21 mouse cellular contexts compared by ENCODE assay signal in the genomic region with DNA sequence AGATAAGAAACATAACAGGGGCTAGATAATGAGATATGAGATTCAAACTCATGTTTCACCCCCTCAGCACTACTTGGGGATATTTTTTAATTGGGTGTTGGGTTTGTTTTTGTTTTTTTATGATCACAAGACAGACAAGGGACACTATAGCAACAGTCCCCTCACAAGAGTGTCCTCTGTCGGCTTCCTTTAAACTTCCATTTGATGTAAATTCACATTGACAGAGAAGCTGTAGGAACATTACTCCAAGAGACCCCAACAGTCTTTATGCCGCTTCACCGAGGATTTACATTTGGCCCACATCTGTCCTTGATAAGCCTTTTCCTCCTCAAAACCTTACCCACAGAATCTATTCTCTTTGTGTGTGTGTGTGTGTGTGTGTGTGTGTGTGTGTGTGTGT. TPM values are rescaled to one million over a fixed set of nuclear protein-coding genes. Genes with fewer than 3 reads are reported as not detected.
DNase-seq lines count a peak whose midpoint lies in the region; ATAC-seq and TF ChIP-seq lines count a peak whose summit lies in the region.
"Had no signal": no experiment of that assay in that cellular context is flagged by ENCODE, and none has a peak within 500 bp of the region (broad histone marks: within the 10 kb centered on the region; RNA-seq: fewer than 3 reads in every experiment).

No protein-coding gene starts in this region.

- no peaks in the 10 kb centered on the region for H3K27me3 ChIP-seq in midbrain, embryonic 11.5 days (ENCODE audit: control insufficient read depth, insufficient read depth, low read length)
- no peaks in the 10 kb centered on the region for H3K27me3 ChIP-seq in midbrain, embryonic 13.5 days
- H3K27me3 ChIP-seq in hindbrain, postnatal 0 days (ENCODE audit: insufficient read depth, low read length), result no peaks in the 10 kb centered on the region
- H3K27me3 ChIP-seq: CH12.LX; embryonic facial prominence, embryonic 12.5 days; forebrain, embryonic 13.5 days; forebrain, embryonic 15.5 days; Patski had no signal

- no peaks in the 10 kb centered on the region for H3K36me3 ChIP-seq in midbrain, embryonic 11.5 days (ENCODE audit: control insufficient read depth, insufficient read depth, low read length)
- no peaks in the 10 kb centered on the region for H3K36me3 ChIP-seq in midbrain, embryonic 13.5 days
- H3K36me3 ChIP-seq in hindbrain, postnatal 0 days (ENCODE audit: insufficient read depth, low read length), result no peaks in the 10 kb centered on the region
- H3K36me3 ChIP-seq: embryonic facial prominence, embryonic 10.5 days; embryonic facial prominence, embryonic 12.5 days; forebrain, embryonic 15.5 days had no signal

- H3K4me2 ChIP-seq in midbrain, embryonic 11.5 days, result no peak overlapping the region
- H3K4me2 ChIP-seq in midbrain, embryonic 13.5 days (replicated peaks), result no peak overlapping the region
- H3K4me2 ChIP-seq in hindbrain, postnatal 0 days (ENCODE audit: low read depth, low read length), result no peak overlapping the region

- no peak for ATAC-seq in midbrain, embryonic 11.5 days (ENCODE audit: low FRiP score)
- no peak for ATAC-seq in midbrain, embryonic 13.5 days
- no peak for ATAC-seq in hindbrain, postnatal 0 days
- ATAC-seq: CD4-positive, CD25-positive, alpha-beta regulatory T cell, adult 4 months had no signal

- H3K9me3 ChIP-seq in midbrain, embryonic 11.5 days (ENCODE audit: control insufficient read depth, low read length), result no peaks in the 10 kb centered on the region
- H3K9me3 ChIP-seq in midbrain, embryonic 13.5 days, result no peaks in the 10 kb centered on the region
- H3K9me3 ChIP-seq in hindbrain, postnatal 0 days (ENCODE audit: low read length), result no peaks in the 10 kb centered on the region
- H3K9me3 ChIP-seq: embryonic facial prominence, embryonic 10.5 days; embryonic facial prominence, embryonic 12.5 days; forebrain, embryonic 13.5 days; forebrain, embryonic 15.5 days; G1E had no signal

- H3K4me1 ChIP-seq in midbrain, embryonic 11.5 days (ENCODE audit: control insufficient read depth, insufficient read depth, low read length), result peaks cover 2% of the 10 kb centered on the region; the same call in 1 of the 2 replicates
- H3K4me1 ChIP-seq in midbrain, embryonic 13.5 days (replicated peaks), result peaks cover 8% of the 10 kb centered on the region
- H3K4me1 ChIP-seq in hindbrain, postnatal 0 days (ENCODE audit: insufficient read depth, low read length), result no peaks in the 10 kb centered on the region

- intact Hi-C loops in heart, postnatal 36 days (cut with DNase I), result loop anchor here (5.0 to 10.0 kb wide), 2 partner anchors 97 to 595 kb away; no protein-coding TSS in a partner anchor

- peak; percentile 39 for DNase-seq in heart, adult 11 months
- DNase-seq in heart, postnatal 36 days, result no peak
- peak; percentile 33 for DNase-seq in midbrain, embryonic 11.5 days (ENCODE audit: low spot score, missing footprints)
- no peak for DNase-seq in hindbrain, postnatal 0 days (ENCODE audit: low spot score)
- DNase-seq: adrenal gland, adult 8-10 months; adrenal gland, postnatal 14 days; adrenal gland, postnatal 36 days; cerebellum, adult 11-12 months; cerebellum, adult 2 months; cerebellum, adult 9-10 months; cerebellum, postnatal 10 days; cerebellum, postnatal 25 days had no signal

- TF ChIP-seq CTCF in hindbrain, postnatal 0 days (IDR thresholded peaks at IDR 0.05; ENCODE audit: low read depth), result no peak

- 71% methylated on average over 3 of the region's 3 CpGs for WGBS in midbrain, embryonic 11.5 days
- 84% methylated on average over 3 of the region's 3 CpGs for WGBS in midbrain, embryonic 13.5 days
- WGBS in hindbrain, postnatal 0 days, result 80% methylated on average over 3 of the region's 3 CpGs

- H3K4me3 ChIP-seq in midbrain, embryonic 11.5 days (ENCODE audit: low read depth, low read length), result no peak overlapping the region
- no peak overlapping the region for H3K4me3 ChIP-seq in midbrain, embryonic 13.5 days (replicated peaks)
- H3K4me3 ChIP-seq in hindbrain, postnatal 0 days (ENCODE audit: low read length), result no peak overlapping the region
- H3K4me3 ChIP-seq: forebrain, embryonic 13.5 days; forebrain, embryonic 15.5 days had no signal

- no peak overlapping the region for H3K9ac ChIP-seq in midbrain, embryonic 11.5 days (ENCODE audit: low read length)
- no peak overlapping the region for H3K9ac ChIP-seq in midbrain, embryonic 13.5 days (replicated peaks)
- H3K9ac ChIP-seq in hindbrain, postnatal 0 days (replicated peaks; ENCODE audit: low read length), result no peak overlapping the region
- H3K9ac ChIP-seq: embryonic facial prominence, embryonic 12.5 days; forebrain, embryonic 13.5 days; forebrain, embryonic 15.5 days had no signal

- no peak overlapping the region for H3K27ac ChIP-seq in midbrain, embryonic 11.5 days (ENCODE audit: low read depth, low read length)
- no peak overlapping the region for H3K27ac ChIP-seq in midbrain, embryonic 13.5 days
- no peak overlapping the region for H3K27ac ChIP-seq in hindbrain, postnatal 0 days
- H3K27ac ChIP-seq: forebrain, embryonic 13.5 days; forebrain, embryonic 15.5 days had no signal

RNA-seq across cellular contexts. Expression of a gene that starts 1.2 kb away (rescaled TPM):
- 100 to 1,000 TPM; 157 to 158 TPM for total RNA-seq in heart, postnatal 36 days (2021)
- polyA plus RNA-seq in midbrain, embryonic 11.5 days (2014; fragmentation: Nextera tagmentation; extraction: Ambion mirVana), result 40.8 and 49.3 TPM in 2 replicates
- 17.4 and 17.6 TPM in 2 replicates for polyA plus RNA-seq in midbrain, embryonic 13.5 days (2015; fragmentation: Nextera tagmentation; extraction: Ambion mirVana)
- total RNA-seq in hindbrain, postnatal 0 days (2014; rRNA removed), result 13.7 and 13.9 TPM in 2 replicates
- 22.6 and 24.6 TPM in 2 replicates for polyA plus RNA-seq in hindbrain, postnatal 0 days (2015; fragmentation: Nextera tagmentation; extraction: Ambion mirVana)

Comparison
In these comparisons a context has a peak if more than half of its experiments do, and no peak if none do; other contexts are left out.
1. DNase-seq: peak in heart, adult 11 months (single experiment) and midbrain, embryonic 11.5 days (single experiment); none in heart, postnatal 36 days (0 of 2) and hindbrain, postnatal 0 days (single experiment).